Mouse (Mus musculus): ENCODE results near the gene Foxn1. TPM values are rescaled to one million over a fixed set of nuclear protein-coding genes. Genes with fewer than 3 reads are reported as not detected.

Gene Foxn1
- total RNA-seq, 2 experiments from 2014 or later = not detected

DNA sequence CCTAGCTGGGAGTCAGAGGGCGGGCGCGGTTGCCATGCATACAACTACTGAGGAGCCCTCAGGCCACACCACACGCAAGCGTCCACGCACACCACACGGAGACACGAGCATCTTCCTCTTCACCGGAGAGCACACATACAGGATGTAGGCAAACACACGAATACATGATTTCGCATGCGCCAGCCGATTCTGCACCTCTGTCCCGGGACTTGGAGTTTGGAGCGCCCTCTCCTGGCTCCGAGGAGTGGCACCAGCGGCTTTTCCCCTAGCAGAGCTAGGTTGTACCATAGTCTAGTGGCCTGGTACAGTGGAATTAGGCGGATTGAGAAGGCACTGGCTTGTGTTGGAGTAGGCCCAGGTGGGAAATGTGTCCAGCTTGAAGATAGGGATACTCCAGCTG lies 11.0 kb upstream of the Foxn1 start:
- Histone ChIP-seq H3K27ac (no peak overlapping the region), H3K4me3 (no peak overlapping the region)
- DNase-seq (ENCODE audit: extremely low spot score in 1 of 2, low spot score in 2 of 2) = peak; percentile 35
- TF ChIP-seq CTCF (IDR thresholded peaks at IDR 0.05) = peak; percentile 65
- intact Hi-C loops (cut with DNase I) = no loop called here

DNA sequence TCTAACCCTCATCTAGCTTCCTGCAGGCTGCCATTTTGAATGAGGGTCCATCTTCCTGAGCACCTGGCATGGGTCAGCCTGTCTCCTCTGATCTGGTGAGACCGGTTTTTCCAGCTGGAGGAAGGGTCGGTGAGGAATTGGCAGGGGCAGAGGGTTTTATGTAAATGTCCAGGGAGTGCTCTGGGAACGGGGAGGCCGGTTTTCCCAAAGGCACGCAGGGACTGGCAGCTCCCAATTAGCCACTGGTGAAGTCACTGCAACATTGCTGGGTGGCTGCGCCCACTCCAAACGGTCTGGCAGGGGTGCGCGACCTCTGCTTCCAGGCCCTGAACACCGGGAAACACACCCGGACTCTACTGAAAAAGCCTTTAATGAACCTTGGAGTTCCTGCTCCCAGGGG lies 10.6 kb upstream of the Foxn1 start:
- no peak for DNase-seq (ENCODE audit: extremely low spot score in 1 of 2, low spot score in 2 of 2)
- no peak for TF ChIP-seq CTCF (IDR thresholded peaks at IDR 0.05)
- Histone ChIP-seq H3K4me3 (no peak overlapping the region), H3K27ac (no peak overlapping the region)
- intact Hi-C loops (cut with DNase I) = no loop called here

- TF ChIP-seq CTCF (IDR thresholded peaks at IDR 0.05) = no peak
- H3K4me3 ChIP-seq = no peak overlapping the region
- intact Hi-C loops (cut with DNase I) = no loop called here
- no peak for DNase-seq (ENCODE audit: extremely low spot score in 1 of 2, low spot score in 2 of 2)
- H3K27ac ChIP-seq = no peak overlapping the region
Observed at GRCm38 (mm10) chr11:78392728-78393127, 6.4 kb upstream of the Foxn1 start.

DNA sequence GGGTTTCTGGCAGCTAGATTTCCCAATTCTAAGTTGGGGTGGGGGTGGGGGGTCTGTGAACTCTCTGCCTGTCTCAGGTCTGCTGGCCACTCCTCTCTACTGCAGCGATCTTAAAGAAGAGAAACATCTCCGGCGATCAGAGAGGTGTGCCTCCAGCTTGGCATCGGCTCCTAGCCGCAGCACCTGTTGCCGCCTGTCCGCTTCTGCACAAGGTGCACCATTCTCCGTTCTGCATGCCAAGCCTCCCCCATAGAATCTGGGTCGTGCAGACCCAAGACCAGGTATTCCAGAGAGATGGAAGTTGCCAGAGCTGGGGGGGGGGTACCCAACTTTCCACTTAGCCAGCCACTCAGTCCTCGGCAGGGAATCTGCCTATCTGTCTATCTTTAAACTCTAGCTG lies 582 bp downstream of the Foxn1 start:
- DNase-seq (ENCODE audit: extremely low spot score in 1 of 2, low spot score in 2 of 2) = no peak
- intact Hi-C loops (cut with DNase I) = no loop called here
- Histone ChIP-seq H3K4me3 (no peak overlapping the region), H3K27ac (no peak overlapping the region)
- TF ChIP-seq CTCF (IDR thresholded peaks at IDR 0.05) = no peak

GRCm38 (mm10) chr11:78382701-78383100 lies 3.7 kb downstream of the Foxn1 start:
- peak in 1 of 2 experiments; percentile 17 for DNase-seq (ENCODE audit: extremely low spot score in 1 of 2, low spot score in 2 of 2)
- no peak for TF ChIP-seq CTCF (IDR thresholded peaks at IDR 0.05)
- Histone ChIP-seq H3K4me3 (no peak overlapping the region), H3K27ac (no peak overlapping the region)
- intact Hi-C loops (cut with DNase I) = no loop called here

DNA sequence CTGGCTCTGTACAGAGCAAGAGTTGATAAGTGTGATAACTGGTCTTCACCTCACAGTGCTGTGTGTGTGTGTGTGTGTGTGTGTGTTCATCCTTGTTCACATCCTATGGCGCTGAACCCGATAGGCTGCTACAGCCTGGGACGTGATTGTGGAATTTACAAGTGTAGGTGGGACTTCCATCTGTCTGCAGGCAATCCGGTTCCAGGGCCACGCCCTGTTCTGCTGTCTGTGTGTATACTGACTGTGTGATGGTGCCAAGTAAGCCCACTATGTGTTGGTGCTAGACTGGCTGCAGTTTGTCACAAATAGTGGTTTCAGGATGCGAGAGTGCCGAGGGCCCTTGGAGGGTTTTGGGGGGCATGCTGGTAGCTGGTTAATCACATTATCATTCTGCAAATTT lies 4.1 kb downstream of the Foxn1 start:
- Histone ChIP-seq H3K27ac (no peak overlapping the region), H3K4me3 (no peak overlapping the region)
- intact Hi-C loops (cut with DNase I) = no loop called here
- no peak for DNase-seq (ENCODE audit: extremely low spot score in 1 of 2, low spot score in 2 of 2)
- no peak for TF ChIP-seq CTCF (IDR thresholded peaks at IDR 0.05)

DNA sequence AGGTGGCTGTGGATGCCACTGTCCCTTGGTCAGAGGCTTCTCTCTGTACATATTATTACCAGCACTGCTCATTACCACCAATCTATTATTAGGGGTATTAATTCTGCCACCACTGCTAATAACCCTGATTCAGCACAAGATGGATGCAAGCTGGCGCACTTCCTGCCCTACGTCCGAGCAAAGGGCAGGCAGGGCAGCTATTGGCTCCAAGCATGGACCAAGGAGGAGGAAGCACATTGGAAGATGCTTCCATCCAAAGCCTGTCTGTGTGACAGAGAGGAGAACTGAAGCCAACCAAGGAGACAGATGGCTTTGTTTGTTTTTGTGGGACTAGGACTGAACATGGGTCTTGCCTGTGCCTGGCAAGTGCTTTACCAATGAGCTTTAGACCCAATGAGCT lies 5.4 kb downstream of the Foxn1 start:
- no peak for DNase-seq (ENCODE audit: extremely low spot score in 1 of 2, low spot score in 2 of 2)
- H3K4me3 ChIP-seq = no peak overlapping the region
- TF ChIP-seq CTCF (IDR thresholded peaks at IDR 0.05) = no peak
- H3K27ac ChIP-seq = no peak overlapping the region
- intact Hi-C loops (cut with DNase I) = no loop called here

DNA sequence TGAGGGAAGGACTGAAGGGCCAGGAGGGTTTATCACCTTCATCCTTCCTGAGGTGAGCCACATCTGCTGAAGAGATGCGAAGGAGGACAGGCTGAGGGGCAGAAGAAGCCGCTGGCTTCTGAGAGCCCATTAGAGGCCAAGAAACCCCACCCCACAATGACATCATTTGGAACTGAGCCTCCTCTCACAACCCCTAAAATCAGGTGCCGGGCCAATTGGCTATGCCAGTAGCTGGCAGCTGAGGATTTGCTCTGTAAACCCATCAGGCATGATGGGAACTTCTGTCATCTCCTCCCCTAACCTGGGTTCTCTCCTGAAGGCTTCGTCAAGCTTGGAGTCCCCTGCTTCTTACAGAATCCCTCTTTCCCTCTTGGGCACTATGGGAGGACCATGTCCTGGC lies 6.0 kb downstream of the Foxn1 start:
- no peak for DNase-seq (ENCODE audit: extremely low spot score in 1 of 2, low spot score in 2 of 2)
- intact Hi-C loops (cut with DNase I) = no loop called here
- Histone ChIP-seq H3K27ac (no peak overlapping the region), H3K4me3 (no peak overlapping the region)
- no peak for TF ChIP-seq CTCF (IDR thresholded peaks at IDR 0.05)

GRCm38 (mm10) chr11:78377549-78378159 lies 8.7 kb downstream of the Foxn1 start:
- H3K4me3 ChIP-seq = no peak overlapping the region
- H3K27ac ChIP-seq = no peak overlapping the region
- no peak for DNase-seq (ENCODE audit: extremely low spot score in 1 of 2, low spot score in 2 of 2)
- intact Hi-C loops (cut with DNase I) = loop anchor here (5.0 kb wide), 1 partner anchor 60 kb away; no protein-coding TSS in a partner anchor
- no peak for TF ChIP-seq CTCF (IDR thresholded peaks at IDR 0.05)

DNA sequence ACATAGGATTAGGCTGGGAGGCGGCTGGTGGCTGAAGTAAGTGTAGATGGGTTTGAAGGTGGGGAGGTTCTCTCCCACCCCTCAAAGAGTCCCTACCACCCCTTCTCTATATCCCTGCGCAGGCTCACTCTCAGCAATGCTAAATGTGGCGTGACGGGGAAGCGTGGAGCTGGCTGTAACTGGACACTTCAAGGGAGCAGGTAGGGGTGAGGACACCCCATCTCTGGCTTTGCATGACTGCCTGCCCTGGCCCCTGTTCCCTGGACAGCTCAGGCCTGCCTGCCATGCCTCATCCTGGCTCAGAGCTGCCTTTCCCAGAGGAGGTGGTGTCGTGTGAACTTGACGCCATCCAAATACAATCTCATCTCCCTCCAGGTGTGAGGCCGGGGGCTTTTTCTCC lies 12.2 kb downstream of the Foxn1 start:
- no peak for DNase-seq (ENCODE audit: extremely low spot score in 1 of 2, low spot score in 2 of 2)
- intact Hi-C loops (cut with DNase I) = no loop called here
- Histone ChIP-seq H3K4me3 (no peak overlapping the region), H3K27ac (no peak overlapping the region)
- TF ChIP-seq CTCF (IDR thresholded peaks at IDR 0.05) = no peak

- intact Hi-C loops (cut with DNase I) = no loop called here
- Histone ChIP-seq H3K4me3 (no peak overlapping the region), H3K27ac (no peak overlapping the region)
- no peak for DNase-seq (ENCODE audit: extremely low spot score in 1 of 2, low spot score in 2 of 2)
- no peak for TF ChIP-seq CTCF (IDR thresholded peaks at IDR 0.05)
Observed at GRCm38 (mm10) chr11:78372610-78373009, 13.7 kb downstream of the Foxn1 start.

DNA sequence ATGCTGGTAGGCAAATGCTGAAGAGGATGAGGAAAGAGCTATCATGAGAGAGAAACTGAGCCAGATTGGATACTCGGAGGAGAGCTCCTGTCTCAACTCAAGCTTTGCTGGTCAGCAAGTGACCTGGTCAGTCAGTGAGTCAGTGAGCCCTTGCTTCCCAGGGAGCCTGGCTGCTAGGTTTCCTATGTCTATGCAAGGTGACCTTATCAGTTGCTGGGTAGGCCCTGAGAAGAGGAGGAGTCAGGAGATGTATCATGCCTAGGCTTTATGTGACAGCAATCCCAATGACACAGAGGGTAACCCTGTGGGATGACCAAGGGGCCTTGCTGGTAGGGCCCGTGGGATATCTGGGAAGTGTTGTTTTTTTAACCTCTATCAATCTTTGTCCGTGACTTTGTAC lies 14.2 kb downstream of the Foxn1 start:
- Histone ChIP-seq H3K27ac (no peak overlapping the region), H3K4me3 (no peak overlapping the region)
- no peak for DNase-seq (ENCODE audit: extremely low spot score in 1 of 2, low spot score in 2 of 2)
- TF ChIP-seq CTCF (IDR thresholded peaks at IDR 0.05) = no peak
- intact Hi-C loops (cut with DNase I) = no loop called here

GRCm38 (mm10) chr11:78371711-78372110 lies 14.6 kb downstream of the Foxn1 start:
- no peak for DNase-seq (ENCODE audit: extremely low spot score in 1 of 2, low spot score in 2 of 2)
- intact Hi-C loops (cut with DNase I) = no loop called here
- no peak overlapping the region for H3K27ac ChIP-seq
- TF ChIP-seq CTCF (IDR thresholded peaks at IDR 0.05) = no peak
- H3K4me3 ChIP-seq = no peak overlapping the region

Measured in left cerebral cortex, adult 2 months (tissue).